Mouse (Mus musculus): ENCODE results near the gene Lgals4. TPM values are rescaled to one million over a fixed set of nuclear protein-coding genes. Genes with fewer than 3 reads are reported as not detected.

The Lgals4 gene
- polyA plus RNA-seq, 1 experiment, result 0.26 TPM

- no peak for TF ChIP-seq GATA1 (IDR thresholded peaks at IDR 0.05; ENCODE audit: low read length)
These were observed 31.6 kb upstream of the Lgals4 start for GRCm38 (mm10) chr7:28801901-28802670.

GRCm38 (mm10) chr7:28802846-28803588, 30.6 kb upstream of the Lgals4 start:
- TF ChIP-seq GATA1 (IDR thresholded peaks at IDR 0.05; ENCODE audit: low read length), result no peak

DNA sequence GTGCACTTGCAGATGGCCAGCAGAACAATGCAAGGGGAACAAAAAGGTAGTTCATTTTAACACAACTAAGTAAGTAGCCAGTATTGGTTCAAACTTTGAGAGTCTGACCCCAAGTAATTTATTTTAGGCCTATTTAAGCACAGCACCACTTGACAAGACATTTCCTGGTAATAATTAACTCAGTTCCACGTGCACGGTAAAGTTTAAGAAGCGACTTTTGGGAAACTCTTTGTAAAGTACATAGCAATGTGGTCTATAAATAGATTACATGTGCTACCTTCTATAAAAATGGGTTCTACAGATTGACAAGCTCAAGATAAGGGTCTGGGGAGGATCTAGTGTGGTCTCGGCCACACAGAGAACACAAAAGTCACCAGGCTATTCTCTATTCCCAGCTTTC, 29.9 kb upstream of the Lgals4 start:
- TF ChIP-seq GATA1 (IDR thresholded peaks at IDR 0.05; ENCODE audit: low read length), result no peak

- no peak for TF ChIP-seq GATA1 (IDR thresholded peaks at IDR 0.05; ENCODE audit: low read length)
These were observed 26.8 kb upstream of the Lgals4 start for GRCm38 (mm10) chr7:28806869-28807268.

GRCm38 (mm10) chr7:28807641-28808220, 25.9 kb upstream of the Lgals4 start:
- no peak for TF ChIP-seq GATA1 (IDR thresholded peaks at IDR 0.05; ENCODE audit: low read length)

GRCm38 (mm10) chr7:28808221-28808941, 25.3 kb upstream of the Lgals4 start, which contains the start of gene Hnrnpl:
TSS of gene Hnrnpl (plus strand) at chr7:28808541.
- peak; percentile 73 for TF ChIP-seq GATA1 (IDR thresholded peaks at IDR 0.05; ENCODE audit: low read length)

GRCm38 (mm10) chr7:28808957-28809393, 24.7 kb upstream of the Lgals4 start:
- TF ChIP-seq GATA1 (IDR thresholded peaks at IDR 0.05; ENCODE audit: low read length), result no peak

DNA sequence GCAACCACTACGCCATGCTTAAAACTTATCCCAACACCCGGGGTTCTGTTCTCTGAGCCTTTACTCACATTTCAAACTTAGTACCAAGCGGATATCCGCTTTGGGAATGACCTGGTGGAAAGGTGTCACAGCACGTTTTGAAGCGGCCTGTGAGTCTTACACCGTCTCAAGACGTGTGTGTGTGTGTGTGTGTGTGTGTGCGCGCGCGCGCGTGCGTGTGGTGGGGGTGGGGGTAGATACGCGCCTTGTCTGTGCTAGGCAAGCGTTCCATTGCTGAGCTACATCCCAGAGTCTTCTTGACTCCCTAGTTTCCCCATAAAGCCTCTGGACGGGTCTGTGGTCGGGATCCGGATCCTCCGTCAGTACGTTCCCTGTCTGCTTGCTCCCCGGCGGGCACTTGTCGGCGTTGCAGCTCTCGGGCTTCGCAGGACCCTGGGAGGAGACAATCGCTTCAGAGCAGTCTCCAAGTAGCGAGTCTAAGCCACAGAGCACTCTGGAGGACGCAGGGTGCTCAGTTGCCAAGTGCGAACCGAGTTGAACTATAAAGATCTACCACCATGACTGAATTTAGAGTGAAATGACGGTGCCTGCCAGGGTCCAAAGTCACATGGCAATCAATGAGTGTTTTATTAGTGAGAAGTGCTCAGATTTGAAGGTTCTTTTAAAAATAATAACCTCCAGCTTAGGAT, 24.1 kb upstream of the Lgals4 start:
- no peak for TF ChIP-seq GATA1 (IDR thresholded peaks at IDR 0.05; ENCODE audit: low read length)

DNA sequence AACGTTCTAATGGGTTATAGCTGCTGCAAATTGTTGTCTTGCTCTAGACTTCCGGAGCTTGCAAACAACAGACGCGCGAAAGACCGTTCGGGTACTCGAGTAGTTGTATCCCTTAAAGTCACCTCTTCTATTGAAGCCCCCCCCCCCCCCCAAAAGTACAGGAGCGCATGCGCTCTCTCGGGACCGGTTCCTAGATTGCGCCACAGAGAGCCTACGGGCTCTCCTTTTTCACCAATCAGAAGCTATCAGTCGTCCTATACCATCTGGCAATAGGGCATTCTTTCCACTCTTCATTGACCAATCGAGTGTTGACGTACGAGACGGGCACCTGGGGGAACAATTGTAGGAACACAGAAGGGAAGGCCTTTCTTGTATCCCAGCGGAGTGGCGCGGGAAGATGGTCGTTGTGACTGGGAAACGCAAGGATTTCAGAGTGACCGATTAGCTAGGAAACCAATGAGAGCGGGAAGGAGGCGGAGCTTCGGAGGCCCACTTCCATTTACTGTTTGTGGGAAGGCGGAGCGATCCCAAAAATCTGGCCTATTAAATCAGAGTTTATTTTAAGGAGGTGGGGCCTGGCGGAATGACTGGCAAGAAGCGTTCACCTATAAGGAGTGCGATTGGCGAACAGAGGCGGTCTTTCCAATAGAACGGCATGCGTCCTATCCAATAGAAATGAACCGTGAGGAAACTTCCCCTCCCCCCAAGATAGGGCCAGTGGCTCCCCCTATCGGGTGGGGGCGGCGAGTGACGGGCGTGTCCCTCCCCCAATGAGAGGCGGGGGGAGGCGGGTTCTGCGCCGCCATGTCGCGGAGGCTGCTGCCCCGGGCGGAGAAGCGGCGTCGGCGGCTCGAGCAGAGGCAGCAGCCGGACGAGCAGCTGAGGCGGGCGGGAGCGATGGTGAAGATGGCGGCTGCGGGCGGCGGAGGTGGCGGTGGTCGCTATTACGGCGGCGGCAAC, 23.3 kb upstream of the Lgals4 start:
- TF ChIP-seq GATA1 (IDR thresholded peaks at IDR 0.05; ENCODE audit: low read length), result no peak

- TF ChIP-seq GATA1 (IDR thresholded peaks at IDR 0.05; ENCODE audit: low read length), result no peak
These were observed 22.4 kb upstream of the Lgals4 start for GRCm38 (mm10) chr7:28811228-28811627.

DNA sequence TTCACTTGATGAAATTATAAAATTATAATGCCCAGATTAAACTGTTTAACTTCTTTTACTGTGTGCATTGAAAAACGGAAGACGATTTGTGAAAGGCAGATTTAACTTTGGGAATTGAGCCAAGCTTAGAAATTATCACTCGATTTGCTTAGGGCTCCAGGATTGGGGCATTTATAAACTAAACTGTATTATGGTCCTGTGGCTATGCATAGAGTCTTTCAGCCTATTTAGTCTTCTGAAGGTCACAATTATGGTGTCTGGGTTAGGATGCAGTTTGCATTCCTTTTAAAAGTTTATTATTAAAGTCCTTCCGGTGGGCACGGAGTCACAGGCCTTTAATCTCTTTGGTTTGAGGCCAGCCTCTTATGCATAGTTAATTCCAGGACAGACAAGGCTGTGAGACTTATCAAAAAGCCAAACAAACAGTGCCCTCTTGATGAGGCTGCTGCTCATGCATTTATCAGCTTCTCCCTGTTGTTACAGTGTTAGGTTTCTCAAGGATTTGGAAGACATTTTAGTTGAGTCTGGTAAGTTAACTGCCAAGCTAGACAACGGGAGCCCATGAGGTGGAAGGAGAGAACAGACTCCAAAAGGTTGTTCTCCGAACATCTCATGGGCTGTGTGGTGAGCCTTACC, 21.9 kb upstream of the Lgals4 start:
- TF ChIP-seq GATA1 (IDR thresholded peaks at IDR 0.05; ENCODE audit: low read length), result no peak

GRCm38 (mm10) chr7:28812436-28812835, 21.2 kb upstream of the Lgals4 start:
- no peak for TF ChIP-seq GATA1 (IDR thresholded peaks at IDR 0.05; ENCODE audit: low read length)

GRCm38 (mm10) chr7:28812949-28813348, 20.7 kb upstream of the Lgals4 start:
- no peak for TF ChIP-seq GATA1 (IDR thresholded peaks at IDR 0.05; ENCODE audit: low read length)
